Mouse (Mus musculus) kidney, adult 2 months (tissue): Measurements from ENCODE around the gene Six6.
A peak's percentile ranks its signal among the peaks of the same experiment; 100 is the strongest.

Experiments
- CTCF ChIP-seq: fragments of 200-500 bp; conservative IDR thresholded peaks from 2 replicates; pipeline ENCODE4 v1.5.1; 2011; ENCODE audit warnings: low read depth, mild to moderate bottlenecking, control low read depth, low read length, moderate library complexity, mixed read lengths; ENCODE audit not compliant: insufficient read depth, insufficient read length
- POLR2A ChIP-seq: fragments of 200-500 bp; IDR thresholded peaks from one replicate; pipeline ENCODE4 v1.6.1; 2011; ENCODE audit warnings: low read depth, low read length, control low read depth

GRCm38 (mm10) chr12:72973161-72973560, 33.5 kb downstream of the Six6 start:
- TF ChIP-seq POLR2A (no peak), CTCF (0 out of 2 replicates have a peak, but pooled peaks have one; percentile 16)
